Mouse (Mus musculus): ENCODE results near the gene Ccdc120.

Gene Ccdc120

DNA sequence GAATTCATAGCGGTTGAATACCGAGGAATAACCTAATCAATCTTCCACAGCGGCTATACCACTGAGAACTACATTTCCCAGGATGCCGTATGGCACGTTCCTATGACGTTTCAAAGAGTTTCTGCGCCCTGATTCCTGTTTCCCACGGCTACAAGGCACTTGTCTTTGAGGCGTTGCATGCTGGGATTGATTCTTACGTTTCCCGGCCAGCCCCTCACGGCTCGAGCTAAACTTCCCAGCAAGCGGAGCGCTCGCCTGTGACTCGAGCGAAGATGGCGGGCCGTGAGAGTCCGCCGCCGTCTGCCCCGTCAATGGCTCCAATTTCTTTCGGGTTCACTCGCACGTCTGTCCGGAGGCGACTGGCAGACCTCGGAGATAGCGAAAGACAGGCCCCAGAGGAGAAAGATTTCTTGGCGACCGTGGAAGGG is 53.7 kb downstream of the Ccdc120 start, which contains the start of gene Gpkow:
TSS of gene Gpkow (plus strand) at position 178 of the 428 bp plus-strand sequence.
- peak; percentile 95 for DNase-seq (ENCODE audit: low read depth, low spot score)

DNA sequence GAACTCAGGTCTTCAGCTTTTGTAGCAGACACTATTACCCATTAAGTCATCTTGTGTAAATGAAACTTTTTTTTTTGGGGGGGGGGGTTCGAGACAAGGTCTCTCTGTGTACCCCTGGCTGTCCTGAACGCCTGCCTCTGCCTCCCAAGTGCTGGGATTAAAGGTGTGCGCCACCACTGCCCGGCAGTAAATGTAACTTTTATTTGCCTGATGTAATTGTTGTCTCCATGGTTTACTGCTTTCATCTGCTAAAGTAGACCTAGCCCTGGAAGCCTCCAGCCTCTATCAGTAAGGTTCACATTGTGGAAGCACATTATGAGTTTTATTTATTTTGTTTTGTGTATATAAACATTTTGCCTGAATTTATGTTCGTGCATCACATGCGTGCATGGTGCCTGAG is 54.2 kb downstream of the Ccdc120 start:
- DNase-seq (ENCODE audit: low read depth, low spot score), result no peak

DNA sequence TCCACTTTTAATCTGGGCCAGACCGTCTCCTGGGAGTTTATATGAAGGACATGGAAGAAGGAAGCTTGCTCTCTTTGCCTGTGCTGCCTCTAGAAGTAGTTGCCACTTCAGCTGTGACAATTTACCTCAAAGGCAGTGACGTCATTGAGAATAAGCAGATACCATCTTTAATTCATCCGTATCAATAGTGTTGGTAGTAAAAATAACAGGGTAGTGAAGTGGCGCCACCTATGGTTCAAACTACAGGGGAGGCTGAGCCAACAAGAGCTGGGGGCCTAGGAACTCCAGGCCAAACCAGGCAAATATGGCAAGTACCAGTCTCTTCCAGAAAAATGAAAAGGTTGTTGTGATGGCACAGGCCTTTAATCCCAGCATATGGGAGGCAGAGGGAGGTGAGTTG is 57.8 kb downstream of the Ccdc120 start:
- peak; percentile 64 for DNase-seq (ENCODE audit: low read depth, low spot score)

DNA sequence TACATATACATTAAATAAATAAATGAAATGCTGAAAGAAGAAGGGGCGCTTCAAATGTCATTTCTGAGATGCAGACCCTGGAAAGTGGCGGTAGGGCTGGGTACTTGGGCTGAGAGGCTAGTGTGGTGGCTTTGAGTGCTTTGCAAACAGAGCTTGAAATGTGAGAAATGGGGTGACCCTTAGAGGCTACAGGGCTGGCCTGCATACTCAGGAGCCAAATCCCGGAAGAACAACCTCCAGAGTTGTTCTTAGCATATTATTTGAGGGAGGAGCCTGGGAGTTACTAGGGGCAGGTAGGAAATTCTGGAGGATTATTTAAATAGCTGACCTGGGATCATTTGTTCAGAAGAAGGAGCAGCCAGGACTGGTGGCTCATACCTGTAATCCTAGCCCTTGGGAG is 60.2 kb downstream of the Ccdc120 start:
- DNase-seq (ENCODE audit: low read depth, low spot score), result no peak

DNA sequence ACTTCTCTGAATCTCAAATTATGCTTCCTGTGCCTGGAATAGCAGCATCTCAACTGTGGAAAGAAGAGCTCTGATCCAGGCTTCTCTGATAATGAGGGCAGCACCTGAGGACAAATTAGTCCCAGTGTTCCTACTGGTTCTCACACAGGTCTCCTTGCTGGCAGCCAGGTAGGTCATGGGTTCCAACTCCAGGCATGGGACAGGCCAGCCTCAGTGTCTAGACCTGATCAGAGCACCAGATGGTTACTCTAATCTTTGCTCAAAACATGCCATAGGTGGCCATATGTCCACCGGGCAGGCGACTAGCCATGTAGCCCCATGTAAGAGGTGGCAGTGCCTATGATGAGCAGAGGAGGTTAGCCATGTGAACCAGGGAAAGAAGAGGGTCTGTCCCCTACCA is 62.4 kb downstream of the Ccdc120 start:
- DNase-seq (ENCODE audit: low read depth, low spot score), result no peak
